Mouse (Mus musculus): ENCODE data around the gene Fry.

Fry gene

GRCm38 (mm10) chr5:150521937-150522866, 403.8 kb downstream of the Fry start, which contains the start of gene Brca2:
Gene Brca2 (plus strand): TSS chr5:150522630.
- peak; percentile 77 to 85 for DNase-seq (ENCODE audit: low spot score in 2 of 2)

- DNase-seq (ENCODE audit: low spot score in 2 of 2) = no peak
Measured at GRCm38 (mm10) chr5:150522867-150523234, 404.4 kb downstream of the Fry start.

GRCm38 (mm10) chr5:150525239-150525638, 406.8 kb downstream of the Fry start:
- no peak for DNase-seq (ENCODE audit: low spot score in 2 of 2)

- no peak for DNase-seq (ENCODE audit: low spot score in 2 of 2)
Measured at GRCm38 (mm10) chr5:150541302-150541701, 422.9 kb downstream of the Fry start.

GRCm38 (mm10) chr5:150543184-150543583, 424.7 kb downstream of the Fry start:
- DNase-seq (ENCODE audit: low spot score in 2 of 2) = no peak

Data from heart, adult 9 months (tissue).